Mouse (Mus musculus) embryonic facial prominence, embryonic 11.5 days (tissue): ENCODE data around the gene Bag6. TPM values are rescaled to one million over a fixed set of nuclear protein-coding genes. Genes with fewer than 3 reads are reported as not detected.
"Not testable (repeated sequence)": the region's sequence is repeated elsewhere in the genome, so short reads cannot be mapped to it uniquely, and the experiment has no call there.

Experiments
- ATAC-seq: fragments of 200-750 bp; cut with Nextera tagmentation; replicated peaks from 2 replicates; pipeline ENCODE4 v1.8.0; 2017; ENCODE audit warnings: low read depth; ENCODE audit not compliant: insufficient number of reproducible peaks, low FRiP score, low TSS enrichment
- DNase-seq: peaks from one replicate; pipeline ENCODE4 v3.0.0-alpha.2; 2015; ENCODE audit warnings: low spot score
- H3K27ac ChIP-seq: fragments of 300-500 bp; sonication (generic); replicated peaks from 2 replicates; pipeline ENCODE4 v1.5.1; 2014; ENCODE audit warnings: mild to moderate bottlenecking, low read depth, low read length, control low read depth
- H3K27me3 ChIP-seq: fragments of 300-500 bp; sonication (generic); 2 replicates; pipeline ENCODE4 v1.6.1; 2014; ENCODE audit warnings: mild to moderate bottlenecking, low read length, moderate library complexity, mixed read lengths; ENCODE audit not compliant: control insufficient read depth, insufficient read depth
- H3K36me3 ChIP-seq: fragments of 300-500 bp; sonication (generic); replicated peaks from 2 replicates; pipeline ENCODE4 v1.6.1; 2014; ENCODE audit warnings: low read depth, mild to moderate bottlenecking, low read length, moderate library complexity, mixed read lengths; ENCODE audit not compliant: control insufficient read depth, insufficient read depth
- H3K4me1 ChIP-seq: fragments of 300-500 bp; sonication (generic); 2 replicates; pipeline ENCODE4 v1.6.1; 2014; ENCODE audit warnings: low read length, mixed read lengths; ENCODE audit not compliant: control insufficient read depth, insufficient read depth
- H3K4me2 ChIP-seq: fragments of 300-500 bp; sonication (generic); 2 replicates; pipeline ENCODE4 v1.6.1; 2014; ENCODE audit warnings: low read depth, mild to moderate bottlenecking, control low read depth, low read length, moderate library complexity
- H3K4me3 ChIP-seq: fragments of 300-500 bp; sonication (generic); 2 replicates; pipeline ENCODE4 v1.5.1; 2014; ENCODE audit warnings: low read depth, low read length, control low read depth
- H3K9ac ChIP-seq: fragments of 300-500 bp; sonication (generic); replicated peaks from 2 replicates; pipeline ENCODE4 v1.6.1; 2014; ENCODE audit warnings: mild to moderate bottlenecking, control low read depth, low read length
- H3K9me3 ChIP-seq: fragments of 300-500 bp; sonication (generic); replicated peaks from 2 replicates; pipeline ENCODE4 v1.6.1; 2016; ENCODE audit warnings: mild to moderate bottlenecking, low read length, inconsistent platforms, mixed read lengths; ENCODE audit not compliant: control insufficient read depth
- WGBS: fragments of 180-500 bp; shearing (Covaris S2); extraction: QIAGEN DNeasy Blood & Tissue Kit; methylation state at CpG from one replicate; pipeline ENCODE4 v1.1.7; 2014; 5-methylcytosine and 5-hydroxymethylcytosine counted together
- polyA plus RNA-seq: library from polyadenylated mRNA; unstranded; fragments of >200 nt; fragmentation: Nextera tagmentation; extraction: Ambion mirVana; gene quantifications from 2 replicates; pipeline ENCODE4 v1.2.1, GENCODE M21; 2014

Gene Bag6
- polyA plus RNA-seq, 1 experiment from 2014 or later: 101 TPM

DNA sequence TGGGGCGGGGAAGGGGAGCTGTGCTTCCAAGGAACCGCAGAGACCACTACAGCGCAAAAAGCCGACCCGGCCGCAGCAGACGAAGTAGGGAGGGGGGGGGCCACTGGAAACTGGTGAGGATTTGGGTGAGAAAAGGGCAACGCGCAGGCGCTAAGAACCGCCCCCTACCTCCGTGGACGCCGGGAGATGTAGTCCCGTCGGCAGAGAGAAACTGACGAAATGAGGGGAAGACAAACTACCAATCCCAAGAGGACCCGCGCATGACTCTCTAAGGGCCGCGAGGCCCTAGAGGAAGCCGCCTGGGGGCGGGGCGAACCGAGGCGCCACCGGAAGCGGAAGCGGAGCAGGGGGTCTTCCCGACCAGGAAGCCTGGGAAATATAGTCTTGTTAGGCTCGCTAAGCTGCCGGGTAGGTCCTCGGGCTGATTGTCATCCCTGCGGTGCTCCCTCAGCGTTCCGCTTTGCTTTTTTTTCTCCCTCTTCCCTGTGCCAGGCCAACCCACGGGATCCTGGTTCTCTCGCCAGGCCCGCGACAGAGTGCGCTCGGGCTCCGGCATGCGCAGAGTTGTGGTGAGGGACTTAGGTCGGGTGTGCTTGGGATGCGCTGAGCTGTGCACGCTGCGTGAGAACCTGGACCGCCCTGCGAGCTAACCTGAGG lies 13.7 kb upstream of the Bag6 start, which contains the start of gene Gpank1:
Gene Gpank1 (plus strand): TSS at position 313 of the 657 bp plus-strand sequence.
- ATAC-seq (peak; percentile 94), DNase-seq (peak; percentile 99)
- Histone ChIP-seq H3K9me3 (no peaks in the 10 kb centered on the region), H3K27ac (peak within 1 kb of the TSS; percentile 77), H3K4me1 (peaks cover 4% of the 10 kb centered on the region; the same call in 1 of the 2 replicates), H3K36me3 (peaks cover 18% of the 10 kb centered on the region), H3K9ac (peak within 1 kb of the TSS; percentile 83), H3K27me3 (no peaks in the 10 kb centered on the region), H3K4me3 (peak within 1 kb of the TSS; percentile 89), H3K4me2 (peak within 1 kb of the TSS; percentile 92)
- WGBS: under 1% methylated on average over 49 of the region's 50 CpGs

DNA sequence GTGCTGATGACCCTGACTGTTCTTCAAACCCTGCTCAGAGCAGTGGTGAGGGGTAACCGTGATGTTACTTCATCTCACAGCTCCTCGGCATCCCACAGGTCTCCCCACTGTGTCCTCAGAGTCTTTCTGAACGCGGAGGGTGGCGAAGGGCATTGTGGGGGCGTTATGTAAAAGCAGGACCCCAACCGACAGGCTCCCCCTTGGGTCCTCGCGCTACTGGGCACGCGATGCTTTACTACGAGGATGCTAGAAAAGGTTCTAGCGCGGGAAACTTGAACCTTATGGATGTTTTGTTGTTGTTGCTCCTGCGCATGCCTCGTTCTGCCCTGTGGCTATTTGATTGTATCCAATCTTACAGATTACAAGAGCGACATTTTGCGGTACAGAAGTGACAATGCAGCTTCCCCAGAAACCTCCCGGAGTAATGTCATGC lies 13.1 kb upstream of the Bag6 start, which contains the start of gene Csnk2b:
Gene Csnk2b (minus strand): TSS at position 183 of the 433 bp plus-strand sequence.
- Histone ChIP-seq H3K4me2 (peak within 1 kb of the TSS; percentile 92), H3K9me3 (no peaks in the 10 kb centered on the region), H3K36me3 (peaks cover 16% of the 10 kb centered on the region), H3K27ac (peak within 1 kb of the TSS; percentile 77), H3K9ac (peak within 1 kb of the TSS; percentile 83), H3K4me3 (peak within 1 kb of the TSS; percentile 89), H3K4me1 (peaks cover 4% of the 10 kb centered on the region; the same call in 1 of the 2 replicates), H3K27me3 (no peaks in the 10 kb centered on the region)
- WGBS: under 1% methylated on average over 19 of the region's 19 CpGs
- DNase-seq (peak; percentile 76), ATAC-seq (no peak)

DNA sequence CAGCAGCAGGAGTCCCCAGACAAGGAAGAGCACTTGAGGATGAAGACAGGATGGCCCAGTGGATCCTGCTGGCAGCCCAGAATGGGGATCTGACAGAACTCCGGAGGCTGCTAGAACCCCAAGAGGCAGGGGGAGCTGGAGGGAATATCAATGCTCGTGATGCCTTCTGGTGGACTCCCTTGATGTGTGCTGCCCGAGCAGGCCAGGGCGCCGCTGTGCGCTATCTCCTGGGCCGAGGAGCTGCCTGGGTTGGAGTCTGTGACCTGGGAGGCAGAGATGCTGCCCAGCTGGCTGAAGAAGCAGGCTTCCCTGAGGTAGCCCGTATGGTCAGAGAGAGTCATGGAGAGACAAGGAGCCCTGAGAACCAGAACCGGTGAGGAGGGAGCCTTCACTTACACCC lies 11.7 kb upstream of the Bag6 start:
- not testable (repeated sequence) for H3K4me2 ChIP-seq, DNase-seq, H3K4me3 ChIP-seq, ATAC-seq, H3K36me3 ChIP-seq, H3K27me3 ChIP-seq, H3K4me1 ChIP-seq, H3K9ac ChIP-seq, H3K27ac ChIP-seq, H3K9me3 ChIP-seq
- 90% methylated on average over 9 of the region's 9 CpGs for WGBS

DNA sequence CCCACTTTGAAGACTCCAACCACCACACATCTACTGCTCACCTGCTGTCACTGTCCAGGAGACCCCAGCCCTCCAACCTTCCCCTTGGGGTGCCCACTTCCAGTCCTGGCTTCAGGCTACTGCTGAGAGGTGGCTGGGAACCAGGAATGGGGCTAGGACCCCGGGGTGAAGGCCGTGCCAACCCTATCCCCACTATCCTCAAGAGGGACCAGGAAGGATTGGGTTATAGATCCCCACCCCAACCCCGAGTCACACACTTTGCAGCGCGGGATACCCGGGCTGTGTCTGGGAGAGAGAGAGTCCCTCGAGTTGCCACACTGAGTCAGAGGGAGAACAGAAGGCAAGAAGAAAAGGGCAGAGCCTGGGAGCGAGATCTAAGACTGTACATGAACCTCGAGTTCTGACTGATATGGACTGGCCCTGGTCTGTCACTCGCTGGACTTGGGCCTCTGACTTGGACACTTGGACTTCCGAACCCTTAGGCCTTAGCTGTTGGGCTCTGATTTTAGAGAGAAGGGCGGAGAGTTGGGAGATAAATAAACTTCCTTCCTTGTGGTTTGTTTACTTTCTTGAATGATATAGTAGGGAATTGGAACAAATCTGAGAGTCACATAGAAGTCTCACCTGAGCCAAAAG lies 10.6 kb upstream of the Bag6 start:
- not testable (repeated sequence) for H3K9ac ChIP-seq, ATAC-seq, H3K27me3 ChIP-seq, H3K4me2 ChIP-seq, DNase-seq, H3K27ac ChIP-seq, H3K9me3 ChIP-seq, H3K4me3 ChIP-seq, H3K4me1 ChIP-seq, H3K36me3 ChIP-seq
- 89% methylated on average over 12 of the region's 12 CpGs for WGBS

DNA sequence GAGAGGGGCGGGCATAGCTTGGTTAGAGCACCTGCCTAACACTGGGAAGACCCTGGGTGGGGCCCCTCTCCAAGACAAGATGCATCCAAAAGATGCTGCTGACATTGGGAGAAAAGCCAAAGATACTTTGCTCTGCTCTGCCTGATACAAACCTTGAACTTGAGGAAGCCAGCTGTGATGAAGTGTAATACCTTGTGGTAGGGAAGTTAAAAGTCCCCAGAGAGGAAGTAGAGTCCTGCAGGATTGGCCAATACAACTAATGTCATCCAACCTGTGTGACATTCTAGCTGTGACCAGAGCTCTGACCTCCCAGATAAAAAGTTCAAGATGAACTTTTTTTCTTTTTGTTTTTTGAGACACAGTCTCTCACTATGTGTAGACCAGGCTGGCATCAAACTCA lies 9.9 kb upstream of the Bag6 start:
- no peak overlapping the region for H3K9ac ChIP-seq

DNA sequence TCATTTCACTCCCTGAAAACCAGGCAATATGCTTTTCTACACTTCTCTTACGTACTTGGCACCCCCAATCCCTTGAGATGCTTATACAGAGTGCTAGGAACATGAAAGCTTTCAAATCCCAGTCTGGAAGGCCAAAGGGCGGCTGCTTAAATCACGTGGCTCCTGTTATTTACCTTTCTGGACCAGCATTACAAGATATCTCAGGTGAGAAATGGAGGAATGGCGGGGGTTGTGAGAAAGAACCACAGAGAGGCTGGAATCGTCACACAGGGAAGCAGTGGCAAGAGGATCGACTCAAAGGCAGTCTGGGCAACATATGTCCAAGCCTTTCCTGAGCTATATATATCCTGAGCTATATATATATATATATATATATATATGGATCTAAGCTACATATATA lies 9.4 kb upstream of the Bag6 start:
- Histone ChIP-seq H3K4me3 (peak overlapping the region; percentile 50), H3K36me3 (peaks cover 4% of the 10 kb centered on the region; the same call in 1 of the 2 replicates), H3K27ac (no peak overlapping the region), H3K4me1 (peaks cover 5% of the 10 kb centered on the region; the same call in 1 of the 2 replicates), H3K4me2 (peak overlapping the region; percentile 64), H3K9ac (peak overlapping the region; percentile 77), H3K27me3 (no peaks in the 10 kb centered on the region), H3K9me3 (no peaks in the 10 kb centered on the region)
- 25% methylated on average over 6 of the region's 6 CpGs for WGBS
- no peak for DNase-seq
- ATAC-seq: no peak

More for the DNA sequence above, 9.9 kb upstream of the Bag6 start:
- Histone ChIP-seq H3K4me3 (no peak overlapping the region), H3K27me3 (no peaks in the 10 kb centered on the region), H3K27ac (no peak overlapping the region), H3K4me1 (peaks cover 7% of the 10 kb centered on the region; the same call in 1 of the 2 replicates), H3K4me2 (no peak overlapping the region), H3K9me3 (no peaks in the 10 kb centered on the region), H3K36me3 (peaks cover 4% of the 10 kb centered on the region; the same call in 1 of the 2 replicates)
- DNase-seq: no peak
- no peak for ATAC-seq
- WGBS: 88% methylated on average over 1 of the region's 1 CpGs

DNA sequence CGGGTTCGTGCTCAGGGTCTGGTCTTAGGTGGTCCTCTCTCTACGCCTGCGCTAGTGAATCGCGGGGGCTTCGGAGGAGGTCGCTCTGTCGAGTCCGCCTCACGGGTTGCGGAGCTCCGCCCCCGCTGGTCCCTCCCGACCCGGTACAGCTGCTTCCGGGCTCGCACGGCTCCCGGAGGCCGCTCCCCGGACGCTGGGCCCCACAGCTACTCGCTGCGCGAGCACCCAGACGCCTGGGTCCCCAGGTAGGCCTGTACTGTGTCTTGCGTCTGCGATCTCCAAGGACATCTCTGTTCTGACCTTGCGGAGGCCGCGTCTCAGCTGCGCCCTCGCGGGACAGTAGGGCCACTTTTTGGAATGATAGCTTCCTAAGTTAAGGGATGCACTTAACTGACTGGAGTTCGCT lies 8.8 kb upstream of the Bag6 start, which contains the start of gene D17H6S53E:
Gene D17H6S53E (plus strand): TSS at position 168 of the 406 bp plus-strand sequence.
- Histone ChIP-seq H3K4me1 (peaks cover 5% of the 10 kb centered on the region; the same call in 1 of the 2 replicates), H3K4me3 (peak within 1 kb of the TSS; percentile 50), H3K9me3 (no peaks in the 10 kb centered on the region), H3K36me3 (peaks cover 4% of the 10 kb centered on the region; the same call in 1 of the 2 replicates), H3K4me2 (peak within 1 kb of the TSS; percentile 64), H3K9ac (peak within 1 kb of the TSS; percentile 77), H3K27me3 (no peaks in the 10 kb centered on the region), H3K27ac (0 out of 2 replicates have a peak within 1 kb of the TSS, but pooled peaks have one; percentile 4)
- ATAC-seq (peak; percentile 45), DNase-seq (peak; percentile 80)
- under 1% methylated on average over 31 of the region's 36 CpGs for WGBS
